Mouse (Mus musculus) urinary bladder, postnatal 10 days (tissue): ENCODE data around the gene Atp5j.

Source experiments
- DNase-seq: peaks from one replicate; pipeline ENCODE4 v3.0.0; 2022; ENCODE audit warnings: low spot score

Atp5j gene

GRCm38 (mm10) chr16:84807874-84808273 is 27.6 kb downstream of the Atp5j start:
- no peak for DNase-seq

- DNase-seq = no peak
Measured at GRCm38 (mm10) chr16:84806175-84806574, 29.2 kb downstream of the Atp5j start.

GRCm38 (mm10) chr16:84804866-84805265 is 30.6 kb downstream of the Atp5j start:
- no peak for DNase-seq

GRCm38 (mm10) chr16:84802217-84802616 is 33.2 kb downstream of the Atp5j start:
- no peak for DNase-seq

DNA sequence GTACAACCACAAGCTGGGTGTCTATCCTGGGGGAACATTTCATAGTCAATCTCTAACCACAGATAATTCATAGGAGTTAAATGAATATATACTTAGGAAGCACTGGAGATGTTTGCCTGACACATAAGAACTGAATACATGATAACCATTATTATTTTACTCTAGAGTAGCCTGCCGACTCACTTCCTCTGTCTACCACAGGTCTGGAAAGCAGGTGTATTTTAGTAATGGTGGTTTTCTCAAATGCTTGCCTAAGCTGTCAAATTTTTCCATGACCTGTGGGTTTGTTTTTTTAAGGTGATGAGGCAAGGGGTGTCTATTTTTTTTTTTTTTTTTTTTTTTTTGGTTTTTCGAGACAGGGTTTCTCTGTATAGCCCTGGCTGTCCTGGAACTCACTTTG is 35.4 kb downstream of the Atp5j start:
- no peak for DNase-seq

DNA sequence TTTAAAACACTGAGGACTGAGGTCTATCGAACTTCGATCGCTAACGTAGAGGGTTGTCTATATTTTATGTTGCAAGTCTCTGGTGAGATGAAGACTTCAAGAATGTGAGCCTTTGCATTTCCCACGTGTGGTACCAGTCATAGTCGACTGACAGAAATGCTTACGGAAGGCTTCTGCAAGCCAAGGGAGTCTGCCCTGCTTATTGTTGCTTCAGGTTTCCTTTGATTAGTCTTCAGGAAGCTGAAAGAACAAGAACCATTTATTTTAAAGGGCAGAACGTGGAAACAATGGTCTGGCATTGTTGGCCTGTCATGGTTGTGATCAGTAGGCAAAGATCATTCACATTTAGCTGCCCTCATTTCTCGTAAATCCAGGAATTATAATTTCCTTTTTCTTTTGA is 38.7 kb downstream of the Atp5j start:
- DNase-seq = no peak

DNA sequence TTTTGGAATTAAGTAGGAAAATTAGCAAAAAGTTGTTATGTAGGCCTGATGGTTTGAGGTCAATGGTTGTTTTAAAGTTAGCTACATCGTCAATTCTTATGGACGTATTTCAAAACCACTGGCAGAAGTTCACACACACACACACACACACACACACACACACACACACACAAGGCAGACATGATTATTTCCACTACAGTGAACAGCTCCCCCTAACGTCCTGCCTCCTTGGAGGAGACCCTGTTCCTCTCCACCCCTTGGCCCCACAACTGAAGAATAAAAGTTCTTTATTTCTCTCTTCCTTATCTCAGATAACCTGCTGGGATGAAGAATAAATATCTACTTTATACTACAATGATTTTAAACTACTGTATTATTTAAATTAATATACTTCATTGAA is 40.1 kb downstream of the Atp5j start:
- DNase-seq = no peak

- no peak for DNase-seq
Measured at GRCm38 (mm10) chr16:84793401-84793800, 42.0 kb downstream of the Atp5j start.

GRCm38 (mm10) chr16:84790595-84791165 is 44.7 kb downstream of the Atp5j start:
- no peak for DNase-seq

DNA sequence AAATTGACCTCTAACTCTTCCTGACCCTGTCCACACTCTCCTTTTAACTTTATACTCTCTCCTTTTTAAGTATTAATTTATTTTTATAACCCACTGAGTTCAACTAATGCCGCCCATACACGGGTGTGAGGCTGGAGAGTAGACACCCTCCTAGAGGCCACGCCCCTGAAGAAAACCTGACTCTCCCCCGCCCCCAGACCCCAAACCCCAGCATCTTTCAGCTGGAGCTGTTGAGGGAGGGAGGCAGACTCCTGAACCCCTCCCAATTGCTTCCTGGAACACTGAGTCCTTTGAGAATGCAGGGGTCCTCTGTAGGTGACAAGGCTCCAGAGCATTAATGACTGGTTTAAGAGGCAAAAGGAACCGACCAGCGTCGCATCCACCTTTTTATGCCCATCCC is 50.5 kb downstream of the Atp5j start:
- no peak for DNase-seq

- DNase-seq = no peak
Measured at GRCm38 (mm10) chr16:84783279-84783678, 52.1 kb downstream of the Atp5j start.

DNA sequence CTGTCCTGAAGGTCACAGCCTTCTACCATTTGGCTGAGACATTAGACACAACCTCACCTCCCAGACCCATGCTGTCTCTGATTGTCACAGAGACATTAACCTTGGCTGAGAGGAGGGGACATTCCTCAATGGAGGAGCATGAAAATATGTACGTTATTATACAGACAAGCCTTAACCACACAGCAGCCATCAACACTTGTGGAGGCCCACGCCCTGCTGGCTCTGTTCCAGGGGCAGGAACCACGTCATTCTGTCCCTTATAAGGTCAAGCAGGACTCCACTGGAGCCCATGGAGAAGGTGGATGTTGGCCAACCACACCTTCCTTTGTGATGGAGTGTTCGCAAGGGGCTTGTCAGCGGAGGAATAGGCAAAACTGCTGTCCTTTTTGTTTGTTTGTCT is 55.7 kb downstream of the Atp5j start:
- DNase-seq = no peak

DNA sequence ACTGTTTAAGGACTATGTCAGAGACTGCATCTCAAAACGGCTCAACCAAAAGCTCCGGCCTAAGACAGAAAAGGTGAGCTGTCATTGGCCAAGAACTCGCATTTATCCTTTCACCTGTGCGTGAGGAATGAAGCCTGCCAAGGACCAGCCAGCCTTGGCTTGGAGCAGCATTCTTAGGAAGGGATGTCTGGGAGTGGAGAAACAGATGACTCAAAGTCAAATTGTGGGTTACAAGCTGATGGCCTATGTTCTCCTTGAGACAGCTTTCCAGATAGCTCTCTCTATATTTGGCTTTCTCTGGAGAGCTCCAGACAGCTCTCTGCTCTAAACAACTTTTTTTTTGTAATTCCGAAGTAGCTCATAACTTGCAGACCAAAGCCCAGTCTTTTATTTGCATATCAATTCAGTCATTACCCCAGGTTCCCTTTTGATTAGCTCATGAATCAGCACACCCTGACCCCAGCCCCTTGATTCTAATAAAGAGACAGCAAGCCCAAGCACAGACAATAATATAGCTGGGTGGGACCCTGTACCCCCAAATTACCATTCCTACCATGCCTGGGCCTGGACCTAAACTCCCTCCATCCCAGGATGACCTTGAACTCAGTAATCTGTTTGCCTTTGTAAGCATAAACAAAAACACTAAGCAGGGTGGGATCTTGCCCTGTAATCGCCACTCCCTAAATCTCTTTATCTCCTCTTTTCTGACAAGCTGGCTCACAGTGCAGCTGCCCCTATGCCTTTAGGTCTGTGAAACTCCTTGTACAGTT is 56.4 kb downstream of the Atp5j start:
- DNase-seq = no peak

DNA sequence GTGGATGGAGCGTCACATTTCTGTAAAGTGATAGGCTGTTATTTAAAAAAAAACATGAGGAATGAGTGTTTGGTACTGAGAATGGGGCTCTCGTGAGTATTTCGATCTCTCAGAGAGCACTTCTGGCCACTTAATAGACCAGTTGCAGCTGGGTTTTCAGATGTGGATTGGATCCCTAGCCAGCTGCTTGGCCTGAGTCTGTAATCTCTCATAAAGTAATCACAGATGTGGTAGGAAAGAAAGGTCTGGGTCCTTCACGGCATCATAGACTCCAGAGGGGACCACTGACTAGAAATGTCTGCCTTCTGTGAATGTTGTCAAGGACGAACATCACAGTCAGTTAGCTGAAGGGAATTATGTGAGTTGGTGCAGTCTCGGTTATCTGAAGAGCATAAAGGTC is 57.0 kb downstream of the Atp5j start:
- no peak for DNase-seq
